Mouse (Mus musculus) forebrain, embryonic 14.5 days (tissue): ENCODE measurements around the gene Ube2k. TPM values are rescaled to one million over a fixed set of nuclear protein-coding genes. Genes with fewer than 3 reads are reported as not detected.
A peak's percentile ranks its signal among the peaks of the same experiment; 100 is the strongest.
"Not testable (repeated sequence)": the region's sequence is repeated elsewhere in the genome, so short reads cannot be mapped to it uniquely, and the experiment has no call there.

Source experiments
- ATAC-seq: fragments of 200-750 bp; cut with Nextera tagmentation; 2 replicates; pipeline ENCODE4 v1.8.0; 2017; ENCODE audit warnings: mild to moderate bottlenecking, moderate library complexity
- DNase-seq: peaks from one replicate; pipeline ENCODE4 v3.0.0-alpha.2; 2015; ENCODE audit warnings: low spot score
- H3K27ac ChIP-seq: fragments of 300-500 bp; sonication (generic); 2 replicates; pipeline ENCODE4 v1.5.1; 2014; ENCODE audit warnings: low read depth, mild to moderate bottlenecking, control low read depth, low read length, moderate library complexity
- H3K27me3 ChIP-seq: fragments of 300-500 bp; sonication (generic); replicated peaks from 2 replicates; pipeline ENCODE4 v1.6.1; 2014; ENCODE audit warnings: low read length, control low read depth, mixed read lengths; ENCODE audit not compliant: control insufficient read depth, insufficient read depth
- H3K36me3 ChIP-seq: fragments of 300-500 bp; sonication (generic); 2 replicates; pipeline ENCODE4 v1.6.1; 2014; ENCODE audit warnings: low read length, control low read depth; ENCODE audit not compliant: control insufficient read depth, insufficient read depth
- H3K4me1 ChIP-seq: fragments of 300-500 bp; sonication (generic); 2 replicates; pipeline ENCODE4 v1.6.1; 2014; ENCODE audit warnings: antibody characterized with exemption, low read length, control low read depth; ENCODE audit not compliant: control insufficient read depth, insufficient read depth
- H3K4me2 ChIP-seq: fragments of 300-500 bp; sonication (generic); 2 replicates; pipeline ENCODE4 v1.6.1; 2014; ENCODE audit warnings: mild to moderate bottlenecking, control low read depth, low read length
- H3K4me3 ChIP-seq: fragments of 300-500 bp; sonication (generic); 2 replicates; pipeline ENCODE4 v1.5.1; 2014; ENCODE audit warnings: low read depth, low read length, control low read depth
- H3K9ac ChIP-seq: fragments of 300-500 bp; sonication (generic); 2 replicates; pipeline ENCODE4 v1.6.1; 2014; ENCODE audit warnings: mild to moderate bottlenecking, low read length, control low read depth, moderate library complexity
- H3K9me3 ChIP-seq: fragments of 300-500 bp; sonication (generic); replicated peaks from 2 replicates; pipeline ENCODE4 v1.6.1; 2016; ENCODE audit warnings: low read length, control low read depth, mixed read lengths; ENCODE audit not compliant: control insufficient read depth
- WGBS: fragments of 180-500 bp; shearing (Covaris S2); extraction: QIAGEN DNeasy Blood & Tissue Kit; methylation state at CpG from one replicate; pipeline ENCODE4 v1.1.7; 2014; 5-methylcytosine and 5-hydroxymethylcytosine counted together
- polyA plus RNA-seq: library from polyadenylated mRNA; unstranded; fragments of >200 nt; fragmentation: Nextera tagmentation; extraction: Ambion mirVana; gene quantifications from 2 replicates; pipeline ENCODE4 v1.2.1, GENCODE M21; 2014

Gene Ube2k
- polyA plus RNA-seq, 1 experiment from 2014 or later, result 154 TPM

- H3K27me3 ChIP-seq, result no peaks in the 10 kb centered on the region
- H3K9ac ChIP-seq, result no peak overlapping the region
- H3K4me3 ChIP-seq, result no peak overlapping the region
- DNase-seq, result peak; percentile 81
- peaks cover 13% of the 10 kb centered on the region for H3K4me1 ChIP-seq
- H3K9me3 ChIP-seq, result no peaks in the 10 kb centered on the region
- no peak for ATAC-seq
- WGBS, result 75% methylated on average over 5 of the region's 5 CpGs
- no peaks in the 10 kb centered on the region for H3K36me3 ChIP-seq
- no peak overlapping the region for H3K4me2 ChIP-seq
- no peak overlapping the region for H3K27ac ChIP-seq
Observed at GRCm38 (mm10) chr5:65535457-65536067, 1.5 kb upstream of the Ube2k start.

GRCm38 (mm10) chr5:65536068-65536465 is 966 bp upstream of the Ube2k start:
- Histone ChIP-seq H3K4me3 (peak overlapping the region; percentile 93), H3K9ac (peak overlapping the region; percentile 95), H3K4me2 (peak overlapping the region; percentile 76), H3K27ac (peak overlapping the region; percentile 99), H3K4me1 (peaks cover 13% of the 10 kb centered on the region)
- DNase-seq, H3K36me3 ChIP-seq, H3K9me3 ChIP-seq, ATAC-seq, H3K27me3 ChIP-seq: not testable (repeated sequence)
- 87% methylated on average over 10 of the region's 10 CpGs for WGBS

- H3K36me3 ChIP-seq, result no peaks in the 10 kb centered on the region
- H3K4me2 ChIP-seq, result peak overlapping the region; percentile 76
- DNase-seq (peak; percentile 67), ATAC-seq (peak; percentile 66)
- H3K4me3 ChIP-seq, result peak overlapping the region; percentile 93
- WGBS, result under 1% methylated on average over 45 of the region's 59 CpGs
- peak overlapping the region; percentile 99 for H3K27ac ChIP-seq
- H3K9ac ChIP-seq, result peak overlapping the region; percentile 95
- H3K4me1 ChIP-seq, result peaks cover 13% of the 10 kb centered on the region
- no peaks in the 10 kb centered on the region for H3K9me3 ChIP-seq
- no peaks in the 10 kb centered on the region for H3K27me3 ChIP-seq
Observed at GRCm38 (mm10) chr5:65537420-65538071, 513 bp downstream of the Ube2k start.

- peaks cover 13% of the 10 kb centered on the region for H3K4me1 ChIP-seq
- peak overlapping the region; percentile 95 for H3K9ac ChIP-seq
- peak; percentile 6 for DNase-seq
- peak overlapping the region; percentile 99 for H3K27ac ChIP-seq
- no peaks in the 10 kb centered on the region for H3K36me3 ChIP-seq
- WGBS, result 1% methylated on average over 4 of the region's 4 CpGs
- H3K9me3 ChIP-seq, result no peaks in the 10 kb centered on the region
- H3K4me3 ChIP-seq, result peak overlapping the region; percentile 93
- H3K4me2 ChIP-seq, result peak overlapping the region; percentile 76
- no peaks in the 10 kb centered on the region for H3K27me3 ChIP-seq
- no peak for ATAC-seq
Observed at GRCm38 (mm10) chr5:65538121-65538520, 1.1 kb downstream of the Ube2k start.

GRCm38 (mm10) chr5:65538829-65539228 is 1.8 kb downstream of the Ube2k start:
- Histone ChIP-seq H3K9me3 (no peaks in the 10 kb centered on the region), H3K9ac (peak overlapping the region; percentile 54; the same call in 1 of the 2 replicates), H3K27ac (no peak overlapping the region), H3K4me1 (peaks cover 13% of the 10 kb centered on the region), H3K4me2 (peak overlapping the region; percentile 55), H3K4me3 (peak overlapping the region; percentile 19; the same call in 1 of the 2 replicates), H3K27me3 (no peaks in the 10 kb centered on the region), H3K36me3 (no peaks in the 10 kb centered on the region)
- DNase-seq (no peak), ATAC-seq (no peak)
- WGBS, result 14% methylated on average over 4 of the region's 4 CpGs

- WGBS, result 95% methylated on average over 3 of the region's 3 CpGs
- Histone ChIP-seq H3K27me3 (no peaks in the 10 kb centered on the region), H3K4me2 (no peak overlapping the region), H3K4me1 (peaks cover 13% of the 10 kb centered on the region), H3K9ac (no peak overlapping the region), H3K36me3 (no peaks in the 10 kb centered on the region), H3K9me3 (no peaks in the 10 kb centered on the region), H3K27ac (no peak overlapping the region), H3K4me3 (no peak overlapping the region)
- ATAC-seq (no peak), DNase-seq (no peak)
Observed at GRCm38 (mm10) chr5:65539786-65540185, 2.8 kb downstream of the Ube2k start.

GRCm38 (mm10) chr5:65541889-65542288 is 4.9 kb downstream of the Ube2k start:
- Histone ChIP-seq H3K9ac (no peak overlapping the region), H3K36me3 (no peaks in the 10 kb centered on the region), H3K4me2 (no peak overlapping the region), H3K27ac (no peak overlapping the region), H3K4me1 (peaks cover 11% of the 10 kb centered on the region), H3K4me3 (no peak overlapping the region), H3K9me3 (no peaks in the 10 kb centered on the region), H3K27me3 (no peaks in the 10 kb centered on the region)
- DNase-seq (no peak), ATAC-seq (no peak)
- 74% methylated on average over 3 of the region's 3 CpGs for WGBS

GRCm38 (mm10) chr5:65543491-65543890 is 6.5 kb downstream of the Ube2k start:
- H3K4me2 ChIP-seq, result no peak overlapping the region
- H3K27me3 ChIP-seq, result no peaks in the 10 kb centered on the region
- peaks cover 11% of the 10 kb centered on the region for H3K4me1 ChIP-seq
- H3K9ac ChIP-seq, result no peak overlapping the region
- 95% methylated on average over 1 of the region's 1 CpGs for WGBS
- no peak for DNase-seq
- H3K36me3 ChIP-seq, result no peaks in the 10 kb centered on the region
- H3K9me3 ChIP-seq, result no peaks in the 10 kb centered on the region
- no peak for ATAC-seq
- H3K4me3 ChIP-seq, result no peak overlapping the region
- H3K27ac ChIP-seq, result no peak overlapping the region

- Histone ChIP-seq H3K4me1 (peaks cover under 1% of the 10 kb centered on the region; the same call in 1 of the 2 replicates), H3K36me3 (0 out of 2 replicates have a peak, but pooled peaks cover 4% of the 10 kb centered on the region), H3K27ac (no peak overlapping the region), H3K4me2 (no peak overlapping the region), H3K27me3 (no peaks in the 10 kb centered on the region), H3K9ac (no peak overlapping the region), H3K4me3 (no peak overlapping the region), H3K9me3 (no peaks in the 10 kb centered on the region)
- ATAC-seq (no peak), DNase-seq (no peak)
- 82% methylated on average over 2 of the region's 2 CpGs for WGBS
Observed at GRCm38 (mm10) chr5:65544616-65545015, 7.6 kb downstream of the Ube2k start.
